Mouse (Mus musculus) intestine, postnatal 0 days (tissue): ENCODE results near the gene Zfp989. TPM values are rescaled to one million over a fixed set of nuclear protein-coding genes. Genes with fewer than 3 reads are reported as not detected.

ENCODE experiments used
- polyA plus RNA-seq: library from polyadenylated mRNA; unstranded; fragments of >200 nt; fragmentation: Nextera tagmentation; extraction: Ambion mirVana; gene quantifications from 2 replicates; pipeline ENCODE4 v1.2.1, GENCODE M21; 2015

The Zfp989 gene
- polyA plus RNA-seq, 1 experiment from 2014 or later, result not detected

Other genes with a start within 250 kb of the Zfp989 start
- gene Gm21411, start 62.4 kb upstream of the Zfp989 start, polyA plus RNA-seq, result not detected in 2 replicates
- gene Rex2, start 49.9 kb downstream of the Zfp989 start, polyA plus RNA-seq, result not detected in 2 replicates
- gene Zfp991, start 160.1 kb downstream of the Zfp989 start, polyA plus RNA-seq, result 9.1 and 9.9 TPM in 2 replicates